Mouse (Mus musculus): Measurements from ENCODE around the gene Ctsa. TPM values are rescaled to one million over a fixed set of nuclear protein-coding genes. Genes with fewer than 3 reads are reported as not detected.
A peak's percentile ranks its signal among the peaks of the same experiment; 100 is the strongest.

Ctsa gene
- polyA plus RNA-seq, 1 experiment from 2014 or later = 109 TPM

DNA sequence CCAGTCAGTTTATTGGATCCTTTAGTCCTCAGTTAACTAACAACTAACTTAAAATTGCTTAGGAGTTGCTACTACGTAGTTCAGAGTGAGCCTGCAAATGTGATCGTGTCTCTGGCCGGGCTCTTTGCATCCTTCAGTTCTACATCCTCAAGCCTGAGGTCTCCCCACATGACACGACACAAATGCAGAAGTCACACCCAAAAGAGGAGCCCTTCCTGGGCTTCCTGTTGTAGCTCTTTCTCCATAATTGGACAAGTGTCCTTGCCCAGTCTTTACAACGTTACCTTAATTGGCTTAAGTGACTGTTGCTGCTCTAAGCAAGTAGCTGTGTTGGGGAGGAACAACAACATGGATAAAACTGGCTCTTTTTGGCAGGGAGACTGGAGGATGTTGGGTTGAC is 17.3 kb upstream of the Ctsa start:
- Histone ChIP-seq H3K9ac (no peak overlapping the region), H3K9me3 (no peaks in the 10 kb centered on the region), H3K4me3 (no peak overlapping the region), H3K27me3 (no peaks in the 10 kb centered on the region), H3K4me2 (no peak overlapping the region), H3K27ac (replicated peaks) (no peak overlapping the region), H3K4me1 (replicated peaks) (no peaks in the 10 kb centered on the region), H3K36me3 (peaks cover 34% of the 10 kb centered on the region)
- no peak for ATAC-seq (ENCODE audit: low read depth)
- 92% methylated on average over 5 of the region's 5 CpGs for WGBS

DNA sequence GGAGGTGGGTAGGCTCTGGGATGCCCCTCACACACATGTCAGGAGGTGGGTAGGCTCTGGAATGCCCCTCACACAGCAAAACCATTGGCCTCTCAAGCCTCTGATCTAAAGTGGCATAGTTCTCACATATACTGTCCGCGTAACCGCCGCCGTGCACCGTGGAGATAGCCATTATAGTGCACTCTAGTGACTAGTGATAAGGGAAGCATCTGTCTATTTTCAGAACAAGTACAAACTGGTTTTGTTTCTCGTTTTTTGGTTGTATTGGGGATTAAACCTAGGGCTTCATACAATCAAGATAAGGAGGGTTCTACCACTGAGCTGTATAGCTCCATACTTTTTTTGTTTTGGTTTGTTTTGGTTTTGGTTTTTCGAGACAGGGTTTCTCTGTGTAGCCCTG is 16.9 kb upstream of the Ctsa start:
- no peak overlapping the region for H3K4me3 ChIP-seq
- H3K36me3 ChIP-seq = peaks cover 38% of the 10 kb centered on the region
- 90% methylated on average over 8 of the region's 8 CpGs for WGBS
- no peaks in the 10 kb centered on the region for H3K4me1 ChIP-seq (replicated peaks)
- no peaks in the 10 kb centered on the region for H3K9me3 ChIP-seq
- no peaks in the 10 kb centered on the region for H3K27me3 ChIP-seq
- no peak for ATAC-seq (ENCODE audit: low read depth)
- no peak overlapping the region for H3K4me2 ChIP-seq
- H3K9ac ChIP-seq = no peak overlapping the region
- H3K27ac ChIP-seq (replicated peaks) = no peak overlapping the region

DNA sequence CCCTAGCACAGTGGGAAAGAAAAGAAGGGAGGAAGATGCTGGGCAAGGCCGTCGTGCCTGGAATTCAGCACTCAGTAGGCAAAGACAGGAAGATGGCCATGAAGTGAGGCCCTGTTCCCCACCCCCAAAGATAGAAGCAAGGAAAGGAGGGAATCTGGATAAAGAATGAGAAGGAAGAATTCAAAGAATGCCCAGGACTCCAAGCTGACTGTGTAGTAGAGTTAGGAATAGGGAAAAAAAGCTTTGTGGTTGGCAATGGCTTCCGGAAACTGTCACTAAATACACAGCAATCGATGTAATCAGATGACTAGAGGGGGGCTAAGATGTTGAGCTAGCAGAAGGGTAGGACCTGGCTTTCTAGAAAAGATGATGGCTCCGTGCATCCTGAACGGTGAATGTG is 15.5 kb upstream of the Ctsa start:
- Histone ChIP-seq H3K4me3 (no peak overlapping the region), H3K36me3 (peaks cover 51% of the 10 kb centered on the region), H3K27ac (replicated peaks) (no peak overlapping the region), H3K9ac (no peak overlapping the region), H3K4me1 (replicated peaks) (peaks cover 2% of the 10 kb centered on the region), H3K4me2 (no peak overlapping the region), H3K27me3 (no peaks in the 10 kb centered on the region), H3K9me3 (no peaks in the 10 kb centered on the region)
- WGBS = 77% methylated on average over 6 of the region's 6 CpGs
- no peak for ATAC-seq (ENCODE audit: low read depth)

DNA sequence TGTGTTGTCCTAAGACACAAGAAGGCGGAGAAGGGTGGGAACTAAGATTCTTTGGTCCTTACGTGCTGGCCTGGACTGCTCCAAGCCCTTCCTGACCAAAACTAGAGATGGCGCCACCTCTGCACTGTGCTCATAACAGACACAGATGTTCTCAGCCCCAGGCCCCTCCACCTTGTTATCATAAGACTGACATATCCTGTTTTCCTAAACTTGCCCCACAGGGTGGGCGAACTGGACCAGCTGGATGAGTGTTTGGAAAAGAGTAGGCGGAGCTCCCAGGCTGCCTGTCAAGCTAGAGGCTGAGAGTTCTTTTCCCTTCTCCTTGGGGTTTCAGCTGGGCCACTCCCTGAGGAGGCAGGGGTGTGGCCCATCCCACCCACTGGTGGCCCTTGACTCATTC is 15.0 kb upstream of the Ctsa start:
- Histone ChIP-seq H3K9me3 (no peaks in the 10 kb centered on the region), H3K4me1 (replicated peaks) (peaks cover 5% of the 10 kb centered on the region), H3K27ac (replicated peaks) (no peak overlapping the region), H3K36me3 (peaks cover 46% of the 10 kb centered on the region), H3K4me2 (no peak overlapping the region), H3K9ac (no peak overlapping the region), H3K27me3 (no peaks in the 10 kb centered on the region), H3K4me3 (no peak overlapping the region)
- no peak for ATAC-seq (ENCODE audit: low read depth)
- WGBS = 83% methylated on average over 5 of the region's 5 CpGs

DNA sequence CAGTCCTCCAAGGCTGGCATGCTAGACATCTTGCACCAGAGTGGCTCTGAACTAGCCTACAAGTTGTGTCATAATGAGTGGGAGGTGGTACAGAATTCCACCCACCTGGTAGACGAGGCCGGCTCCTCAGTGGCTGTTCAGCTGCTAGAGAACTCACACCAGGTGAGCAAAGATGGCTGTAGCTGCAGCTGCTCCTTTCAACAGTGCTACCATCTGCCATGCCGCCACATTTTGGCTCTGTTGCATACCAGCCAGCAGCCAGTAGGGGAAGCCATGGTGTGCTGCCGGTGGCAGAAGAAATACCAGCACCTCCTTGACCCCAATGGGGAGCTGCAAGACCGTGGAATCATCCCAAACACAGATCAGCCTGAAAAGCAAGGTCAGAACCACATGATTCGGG is 11.6 kb upstream of the Ctsa start:
- Histone ChIP-seq H3K36me3 (peaks cover 47% of the 10 kb centered on the region), H3K4me3 (no peak overlapping the region), H3K27ac (replicated peaks) (no peak overlapping the region), H3K9ac (no peak overlapping the region), H3K4me2 (no peak overlapping the region), H3K9me3 (no peaks in the 10 kb centered on the region), H3K27me3 (no peaks in the 10 kb centered on the region), H3K4me1 (replicated peaks) (peaks cover 24% of the 10 kb centered on the region)
- 86% methylated on average over 6 of the region's 6 CpGs for WGBS
- ATAC-seq (ENCODE audit: low read depth) = no peak

DNA sequence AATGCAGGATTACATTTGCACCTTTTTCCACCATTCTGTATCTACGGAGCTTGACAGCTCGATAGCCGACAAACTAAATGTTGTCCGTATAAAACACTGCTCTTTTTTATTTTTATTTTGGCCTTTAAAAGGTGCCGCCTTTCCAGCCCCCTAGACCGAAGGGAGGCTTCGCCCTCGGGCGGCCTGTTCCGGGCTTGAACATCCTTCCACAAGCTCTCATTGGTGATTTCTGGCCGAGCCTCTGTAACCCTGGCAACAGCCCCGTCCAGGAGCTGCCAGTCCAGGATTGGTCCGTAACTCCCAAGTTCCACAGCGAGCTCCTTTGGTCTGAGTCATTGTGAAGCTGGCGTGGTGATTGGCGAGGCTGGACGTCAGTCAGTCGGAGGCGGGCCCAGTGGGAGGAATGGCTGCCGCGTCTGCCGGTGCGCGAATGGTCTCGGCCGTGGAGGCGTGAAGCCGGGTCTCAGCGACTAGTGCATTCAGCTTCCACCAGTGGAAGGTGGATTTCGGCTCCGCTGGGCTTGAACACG is 10.0 kb upstream of the Ctsa start, which contains the start of gene Zswim1:
Gene Zswim1 (plus strand): TSS at position 51 of the 530 bp plus-strand sequence.
- Histone ChIP-seq H3K4me1 (replicated peaks) (peaks cover 28% of the 10 kb centered on the region), H3K9me3 (no peaks in the 10 kb centered on the region), H3K36me3 (peaks cover 62% of the 10 kb centered on the region), H3K9ac (peak within 1 kb of the TSS; percentile 76), H3K27me3 (no peaks in the 10 kb centered on the region), H3K27ac (replicated peaks) (peak within 1 kb of the TSS; percentile 92), H3K4me3 (peak within 1 kb of the TSS; percentile 68), H3K4me2 (peak within 1 kb of the TSS; percentile 56)
- peak; percentile 99 for ATAC-seq (ENCODE audit: low read depth)
- WGBS = 2% methylated on average over 32 of the region's 32 CpGs

DNA sequence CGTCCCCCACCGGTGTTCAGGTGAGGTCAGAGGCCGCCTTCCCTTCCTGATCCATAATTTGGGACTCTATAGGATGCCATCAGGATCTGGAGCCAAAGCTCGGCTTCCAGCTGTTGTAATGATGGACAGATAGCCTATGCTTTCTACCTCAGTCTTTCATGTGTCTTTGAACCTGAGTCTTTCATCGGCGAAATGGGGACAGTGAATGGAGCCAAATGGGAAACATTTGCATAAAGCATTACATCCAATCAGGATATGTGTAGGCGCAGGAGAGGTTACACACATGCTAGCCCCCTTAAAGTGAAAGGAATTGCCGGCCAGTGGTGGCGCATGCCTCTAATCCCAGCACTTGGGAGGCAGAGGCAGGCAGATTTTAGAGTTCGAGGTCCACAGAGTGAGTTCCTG is 9.5 kb upstream of the Ctsa start:
- H3K9me3 ChIP-seq = no peaks in the 10 kb centered on the region
- 2% methylated on average over 10 of the region's 10 CpGs for WGBS
- H3K36me3 ChIP-seq = peaks cover 63% of the 10 kb centered on the region

DNA sequence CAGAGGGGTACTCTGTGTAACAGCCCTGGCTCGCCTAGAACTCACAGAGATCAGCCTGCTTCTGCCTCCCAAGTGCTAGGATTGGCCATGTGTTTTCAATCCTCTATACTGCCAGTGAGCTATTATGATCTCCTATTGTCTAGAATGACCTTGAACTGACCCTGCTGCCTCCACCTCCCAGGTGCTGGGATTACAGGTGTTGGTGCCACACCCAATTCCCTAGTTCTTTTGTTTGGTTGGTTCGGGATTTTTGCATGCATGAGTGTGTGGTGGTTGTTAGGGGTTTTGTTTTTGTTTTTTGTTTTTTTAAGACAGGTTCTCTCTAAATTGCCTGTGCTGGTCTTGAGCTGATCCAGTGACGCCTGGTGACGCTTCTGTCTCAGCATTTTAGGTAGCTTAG is 8.7 kb upstream of the Ctsa start:
- Histone ChIP-seq H3K27me3 (no peaks in the 10 kb centered on the region), H3K27ac (replicated peaks) (no peak overlapping the region), H3K36me3 (peaks cover 71% of the 10 kb centered on the region), H3K9me3 (no peaks in the 10 kb centered on the region), H3K4me2 (peak overlapping the region; percentile 56), H3K4me1 (replicated peaks) (peaks cover 28% of the 10 kb centered on the region), H3K9ac (no peak overlapping the region), H3K4me3 (peak overlapping the region; percentile 68; the same call in 1 of the 2 replicates)
- no peak for ATAC-seq (ENCODE audit: low read depth)
- 93% methylated on average over 4 of the region's 4 CpGs for WGBS

More for the DNA sequence above, 9.5 kb upstream of the Ctsa start:
- ATAC-seq (ENCODE audit: low read depth) = peak; percentile 86
- Histone ChIP-seq H3K9ac (peak overlapping the region; percentile 76), H3K4me2 (peak overlapping the region; percentile 56), H3K27me3 (no peaks in the 10 kb centered on the region), H3K4me1 (replicated peaks) (peaks cover 28% of the 10 kb centered on the region), H3K4me3 (peak overlapping the region; percentile 68), H3K27ac (replicated peaks) (peak overlapping the region; percentile 92)

DNA sequence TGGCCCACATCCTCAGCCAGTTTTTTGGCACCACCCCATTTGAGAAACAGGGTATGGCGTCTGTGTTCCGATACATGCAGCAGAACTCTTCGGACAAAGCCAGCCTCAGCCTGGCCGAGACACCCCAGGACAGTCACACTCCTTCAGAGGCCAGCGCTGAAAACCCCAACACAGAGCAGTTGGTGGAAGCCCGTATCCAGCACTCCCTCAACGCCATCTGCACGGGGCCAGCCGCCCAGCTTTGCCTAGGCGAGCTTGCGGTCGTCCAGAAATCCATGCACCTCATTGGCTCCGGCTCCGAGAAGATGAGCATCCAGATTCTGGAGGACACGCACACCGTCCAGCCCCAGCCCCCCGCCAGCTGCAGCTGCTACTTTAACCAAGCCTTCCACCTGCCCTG is 7.2 kb upstream of the Ctsa start:
- peaks cover 28% of the 10 kb centered on the region for H3K4me1 ChIP-seq (replicated peaks)
- no peaks in the 10 kb centered on the region for H3K9me3 ChIP-seq
- H3K4me2 ChIP-seq = no peak overlapping the region
- no peak overlapping the region for H3K4me3 ChIP-seq
- 95% methylated on average over 17 of the region's 17 CpGs for WGBS
- H3K27ac ChIP-seq (replicated peaks) = no peak overlapping the region
- H3K36me3 ChIP-seq = peaks cover 62% of the 10 kb centered on the region
- no peak for ATAC-seq (ENCODE audit: low read depth)
- H3K27me3 ChIP-seq = no peaks in the 10 kb centered on the region
- H3K9ac ChIP-seq = no peak overlapping the region

DNA sequence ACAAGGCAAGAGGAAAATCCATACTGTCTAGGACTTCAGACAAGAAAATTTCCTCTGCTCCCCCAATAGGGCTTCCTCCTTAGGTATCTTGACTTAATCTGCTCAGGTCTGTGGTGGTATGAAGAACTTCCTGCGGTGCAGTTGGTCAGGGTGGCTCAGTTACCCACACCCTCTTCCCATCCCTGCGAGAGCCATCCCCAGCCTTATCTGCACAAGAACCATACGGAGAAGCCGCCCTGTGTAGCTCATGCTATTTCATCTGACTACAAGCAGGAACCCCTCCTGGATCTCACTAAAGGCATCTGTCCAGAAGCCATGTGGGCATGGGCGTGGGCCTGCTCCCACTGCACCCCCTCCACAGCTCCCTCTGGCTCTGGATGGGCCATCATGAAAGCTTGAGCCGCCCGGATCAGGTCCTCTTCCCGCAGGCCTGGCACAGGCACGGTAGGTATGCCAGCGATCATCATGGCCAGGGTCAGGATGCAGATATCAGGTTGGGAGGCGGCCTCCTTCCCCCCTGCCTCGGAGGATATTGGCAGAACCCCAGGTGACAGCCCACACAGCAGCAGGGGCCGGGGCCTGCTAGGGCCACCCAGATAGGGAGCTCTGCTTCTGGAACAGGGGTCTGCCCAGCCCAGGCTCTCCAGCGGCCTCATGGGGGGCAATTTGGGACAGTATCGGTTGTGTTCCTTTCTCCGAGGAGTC is 5.4 kb upstream of the Ctsa start:
- Histone ChIP-seq H3K27me3 (no peaks in the 10 kb centered on the region), H3K4me1 (replicated peaks) (peaks cover 26% of the 10 kb centered on the region), H3K27ac (replicated peaks) (no peak overlapping the region), H3K9ac (no peak overlapping the region), H3K36me3 (peaks cover 46% of the 10 kb centered on the region), H3K9me3 (no peaks in the 10 kb centered on the region), H3K4me2 (no peak overlapping the region), H3K4me3 (no peak overlapping the region)
- 91% methylated on average over 16 of the region's 16 CpGs for WGBS
- ATAC-seq (ENCODE audit: low read depth) = no peak

DNA sequence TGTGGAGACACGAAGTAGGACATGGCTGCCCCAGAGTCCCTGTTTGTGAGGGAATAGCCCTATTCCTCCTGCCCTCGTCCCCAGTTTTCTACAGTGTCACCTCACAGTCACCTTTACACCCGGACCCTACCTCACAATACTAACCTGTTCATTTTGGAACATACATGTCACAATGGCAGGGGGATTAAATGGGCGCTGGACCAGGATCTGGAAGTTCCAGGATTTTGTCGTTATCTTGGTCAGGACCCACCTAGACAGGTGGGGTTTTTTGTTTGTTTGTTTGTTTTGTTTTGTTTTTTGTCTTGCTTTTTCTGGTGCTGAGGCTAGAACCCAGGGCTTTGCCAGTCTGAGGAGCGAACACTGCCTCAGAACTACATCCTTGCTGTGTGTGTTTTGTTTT is 4.2 kb upstream of the Ctsa start, which contains the start of gene Spata25:
Gene Spata25 (minus strand): TSS at position 101 of the 400 bp plus-strand sequence.
- WGBS = 95% methylated on average over 6 of the region's 6 CpGs
- Histone ChIP-seq H3K4me2 (no peak within 1 kb of the TSS), H3K9ac (no peak within 1 kb of the TSS), H3K4me3 (no peak within 1 kb of the TSS), H3K27me3 (no peaks in the 10 kb centered on the region), H3K27ac (replicated peaks) (no peak within 1 kb of the TSS), H3K9me3 (no peaks in the 10 kb centered on the region), H3K36me3 (peaks cover 46% of the 10 kb centered on the region), H3K4me1 (replicated peaks) (peaks cover 28% of the 10 kb centered on the region)
- ATAC-seq (ENCODE audit: low read depth) = no peak

DNA sequence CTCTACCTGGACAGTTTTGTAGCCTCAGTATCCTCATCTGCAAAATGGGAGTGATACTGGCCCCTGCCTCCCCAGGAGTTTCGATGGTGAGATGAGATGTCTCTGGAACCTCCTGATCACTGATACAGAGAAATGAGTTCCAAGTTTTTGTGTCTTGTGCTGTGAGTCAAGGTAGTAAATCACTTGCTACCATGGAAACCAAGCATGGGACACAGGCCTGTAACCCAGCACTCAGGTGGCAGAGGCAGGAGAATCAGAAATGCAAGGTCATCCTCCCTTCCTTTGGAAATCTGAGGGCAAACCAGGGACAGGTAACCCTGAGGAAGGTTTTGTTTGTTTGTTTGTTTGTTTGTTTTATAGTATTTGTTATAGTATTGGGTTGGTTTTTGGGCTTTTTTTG is 3.6 kb upstream of the Ctsa start:
- no peaks in the 10 kb centered on the region for H3K27me3 ChIP-seq
- H3K27ac ChIP-seq (replicated peaks) = no peak overlapping the region
- no peak for ATAC-seq (ENCODE audit: low read depth)
- peaks cover 24% of the 10 kb centered on the region for H3K4me1 ChIP-seq (replicated peaks)
- H3K9ac ChIP-seq = no peak overlapping the region
- no peaks in the 10 kb centered on the region for H3K9me3 ChIP-seq
- no peak overlapping the region for H3K4me2 ChIP-seq
- H3K36me3 ChIP-seq = peaks cover 46% of the 10 kb centered on the region
- H3K4me3 ChIP-seq = no peak overlapping the region
- 100% methylated on average over 1 of the region's 1 CpGs for WGBS

DNA sequence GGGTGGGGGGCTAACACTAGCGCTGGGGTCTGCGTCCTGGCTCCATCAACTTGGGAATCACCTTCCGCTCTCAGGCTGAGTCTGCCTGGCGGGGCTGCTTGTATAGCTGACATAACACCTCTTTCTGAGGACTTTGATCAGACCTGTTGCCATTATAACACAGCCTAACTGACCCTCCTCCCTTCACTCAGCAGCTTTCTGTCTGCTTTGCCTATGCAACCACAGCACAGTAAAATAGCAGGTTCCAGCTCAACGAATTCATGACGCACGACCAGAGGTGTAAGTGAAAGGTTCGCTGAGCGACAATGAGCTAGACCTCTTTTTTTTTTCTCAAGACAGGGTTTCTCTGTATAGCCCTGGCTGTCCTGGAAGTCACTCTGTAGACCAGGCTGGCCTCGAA is 1.6 kb upstream of the Ctsa start:
- Histone ChIP-seq H3K4me1 (replicated peaks) (peaks cover 28% of the 10 kb centered on the region), H3K4me2 (no peak overlapping the region), H3K36me3 (peaks cover 31% of the 10 kb centered on the region), H3K4me3 (no peak overlapping the region), H3K9me3 (no peaks in the 10 kb centered on the region), H3K27me3 (no peaks in the 10 kb centered on the region), H3K9ac (no peak overlapping the region), H3K27ac (replicated peaks) (no peak overlapping the region)
- WGBS = 91% methylated on average over 10 of the region's 10 CpGs
- ATAC-seq (ENCODE audit: low read depth) = no peak
